Mouse (Mus musculus) liver, embryonic 16.5 days (tissue): ENCODE measurements around the gene Gtf2ird2. TPM values are rescaled to one million over a fixed set of nuclear protein-coding genes. Genes with fewer than 3 reads are reported as not detected.

Source experiments
- ATAC-seq: fragments of 200-750 bp; cut with Nextera tagmentation; 2 replicates; pipeline ENCODE4 v1.8.0; 2017; ENCODE audit warnings: low read depth, mild to moderate bottlenecking, moderate number of reproducible peaks, moderate library complexity
- H3K27ac ChIP-seq: fragments of 300-500 bp; sonication (generic); 2 replicates; pipeline ENCODE4 v1.5.1; 2014; ENCODE audit warnings: mild to moderate bottlenecking, low read length
- H3K27me3 ChIP-seq: fragments of 300-500 bp; sonication (generic); 2 replicates; pipeline ENCODE4 v1.6.1; 2014; ENCODE audit warnings: low read depth, low read length, mixed read lengths; ENCODE audit not compliant: control insufficient read depth, insufficient read depth
- H3K36me3 ChIP-seq: fragments of 300-500 bp; sonication (generic); 2 replicates; pipeline ENCODE4 v1.6.1; 2014; ENCODE audit warnings: mild to moderate bottlenecking; ENCODE audit not compliant: control insufficient read depth, insufficient read depth
- H3K4me1 ChIP-seq: fragments of 300-500 bp; sonication (generic); 2 replicates; pipeline ENCODE4 v1.6.1; 2014; ENCODE audit warnings: low read depth, low read length, mixed read lengths; ENCODE audit not compliant: control insufficient read depth
- H3K4me2 ChIP-seq: fragments of 300-500 bp; sonication (generic); 2 replicates; pipeline ENCODE4 v1.6.1; 2014; ENCODE audit warnings: low read depth, low read length, mixed read lengths
- H3K4me3 ChIP-seq: fragments of 300-500 bp; sonication (generic); 2 replicates; pipeline ENCODE4 v1.5.1; 2014; ENCODE audit warnings: low read depth, mild to moderate bottlenecking, low read length
- H3K9ac ChIP-seq: fragments of 300-500 bp; sonication (generic); 2 replicates; pipeline ENCODE4 v1.6.1; 2014; ENCODE audit warnings: low read depth, low read length
- H3K9me3 ChIP-seq: fragments of 300-500 bp; sonication (generic); replicated peaks from 2 replicates; pipeline ENCODE4 v1.6.1; 2016; ENCODE audit warnings: low read length; ENCODE audit not compliant: control insufficient read depth
- WGBS: fragments of 180-500 bp; shearing (Covaris S2); extraction: QIAGEN DNeasy Blood & Tissue Kit; methylation state at CpG from one replicate; pipeline ENCODE4 v1.1.7; 2014; ENCODE audit not compliant: insufficient replicate concordance; 5-methylcytosine and 5-hydroxymethylcytosine counted together
- polyA plus RNA-seq: library from polyadenylated mRNA; unstranded; fragments of >200 nt; fragmentation: Nextera tagmentation; extraction: Ambion mirVana; gene quantifications from 2 replicates; pipeline ENCODE4 v1.2.1, GENCODE M21; 2015

Gene Gtf2ird2
- polyA plus RNA-seq, 1 experiment from 2014 or later: 1.8 TPM

DNA sequence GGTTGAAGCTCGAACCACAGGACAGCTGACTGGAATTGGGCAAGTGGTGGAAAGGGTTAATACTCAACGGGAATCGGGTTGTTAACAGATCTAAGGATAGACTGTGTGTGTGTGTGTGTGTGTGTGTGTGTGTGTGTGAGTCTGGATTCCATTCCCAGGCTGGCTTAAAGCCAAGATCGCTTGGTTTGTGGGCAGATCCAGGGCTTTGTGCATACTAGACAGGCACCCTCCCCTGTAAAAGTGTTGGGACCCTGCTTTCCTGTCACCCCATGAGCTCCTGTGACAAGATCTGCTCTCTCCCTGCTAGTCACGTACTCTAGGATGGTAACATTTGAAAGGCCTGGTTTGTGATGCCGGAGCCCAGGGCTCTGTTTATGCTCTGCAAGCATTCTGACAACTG is 51.3 kb downstream of the Gtf2ird2 start:
- peaks cover 30% of the 10 kb centered on the region for H3K36me3 ChIP-seq
- ATAC-seq: no peak
- H3K4me1 ChIP-seq: peaks cover 32% of the 10 kb centered on the region
- no peak overlapping the region for H3K4me3 ChIP-seq
- no peak overlapping the region for H3K9ac ChIP-seq
- H3K4me2 ChIP-seq: no peak overlapping the region
- WGBS: 46% methylated on average over 6 of the region's 6 CpGs
- peak overlapping the region; percentile 1; the same call in 1 of the 2 replicates for H3K27ac ChIP-seq
- no peaks in the 10 kb centered on the region for H3K27me3 ChIP-seq
- H3K9me3 ChIP-seq: no peaks in the 10 kb centered on the region

DNA sequence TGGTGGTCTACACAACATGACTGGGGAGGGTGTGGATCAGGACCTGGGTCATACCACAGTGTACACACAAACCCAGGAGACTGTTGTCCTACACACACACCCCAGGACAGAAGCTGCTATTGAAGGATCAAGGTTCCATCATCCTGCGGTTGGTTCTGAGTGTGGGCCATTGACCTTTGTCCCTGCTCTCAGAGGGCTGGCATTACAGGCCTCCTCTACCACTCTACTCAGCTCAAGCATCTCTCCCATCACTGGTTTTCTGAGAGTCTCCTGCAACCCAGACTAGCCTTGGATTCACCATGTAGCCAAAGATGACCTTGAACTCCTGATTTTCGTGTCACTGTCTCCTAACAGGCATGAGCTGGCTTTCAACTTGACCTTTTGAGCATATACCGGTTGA is 52.4 kb downstream of the Gtf2ird2 start:
- WGBS: 67% methylated on average over 3 of the region's 3 CpGs
- Histone ChIP-seq H3K4me2 (no peak overlapping the region), H3K4me3 (no peak overlapping the region), H3K27ac (peak overlapping the region; percentile 8; the same call in 1 of the 2 replicates), H3K36me3 (peaks cover 41% of the 10 kb centered on the region), H3K9me3 (no peaks in the 10 kb centered on the region), H3K27me3 (no peaks in the 10 kb centered on the region), H3K9ac (no peak overlapping the region), H3K4me1 (peaks cover 32% of the 10 kb centered on the region)
- ATAC-seq: no peak; the same call in 1 of the 2 replicates

DNA sequence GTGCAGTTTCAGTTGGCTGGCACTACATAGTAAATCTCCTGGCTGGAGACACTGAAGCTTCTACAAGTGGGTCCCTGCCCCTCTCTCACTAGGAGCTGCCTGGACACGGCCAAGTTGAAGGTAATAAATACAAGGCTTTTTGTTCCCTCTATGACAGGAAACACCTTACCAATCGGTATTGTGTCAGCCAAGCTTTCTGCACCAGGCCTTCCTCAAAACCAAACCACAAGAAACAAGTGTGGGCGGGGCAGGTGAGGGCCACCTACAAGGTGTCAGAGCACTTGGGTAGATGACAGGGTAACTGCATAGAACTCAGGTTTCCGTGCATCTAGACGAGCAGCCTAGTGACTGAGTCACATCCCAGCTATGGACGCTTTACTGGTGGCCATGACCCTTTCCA is 53.0 kb downstream of the Gtf2ird2 start:
- peak overlapping the region; percentile 8; the same call in 1 of the 2 replicates for H3K27ac ChIP-seq
- H3K4me2 ChIP-seq: no peak overlapping the region
- peaks cover 46% of the 10 kb centered on the region for H3K36me3 ChIP-seq
- no peak for ATAC-seq
- H3K4me1 ChIP-seq: peaks cover 32% of the 10 kb centered on the region
- no peak overlapping the region for H3K9ac ChIP-seq
- no peak overlapping the region for H3K4me3 ChIP-seq
- H3K9me3 ChIP-seq: no peaks in the 10 kb centered on the region
- WGBS: 45% methylated on average over 6 of the region's 6 CpGs
- no peaks in the 10 kb centered on the region for H3K27me3 ChIP-seq

DNA sequence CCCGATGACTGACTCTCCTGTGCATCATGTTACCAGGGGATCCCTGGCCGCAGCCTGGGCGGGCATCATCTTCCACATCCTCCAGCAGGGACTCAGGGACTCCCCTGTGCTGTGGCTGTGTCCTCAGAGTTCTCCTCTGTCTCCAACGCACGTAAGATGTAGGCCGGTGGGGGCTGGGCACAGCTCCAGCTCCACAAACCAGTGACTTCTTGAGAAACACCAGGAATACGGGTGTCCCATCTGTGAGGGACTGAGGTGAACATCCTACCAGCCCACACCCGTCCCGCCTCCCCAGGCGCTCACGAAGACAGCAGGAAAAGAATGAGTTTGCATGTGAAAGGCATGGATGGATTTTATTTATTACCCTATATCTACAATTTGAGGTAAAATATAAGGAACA is 53.7 kb downstream of the Gtf2ird2 start:
- H3K27ac ChIP-seq: no peak overlapping the region
- no peaks in the 10 kb centered on the region for H3K27me3 ChIP-seq
- ATAC-seq: no peak
- no peaks in the 10 kb centered on the region for H3K9me3 ChIP-seq
- H3K4me2 ChIP-seq: no peak overlapping the region
- WGBS: 75% methylated on average over 11 of the region's 11 CpGs
- H3K36me3 ChIP-seq: peaks cover 53% of the 10 kb centered on the region
- H3K9ac ChIP-seq: no peak overlapping the region
- no peak overlapping the region for H3K4me3 ChIP-seq
- H3K4me1 ChIP-seq: peaks cover 28% of the 10 kb centered on the region

GRCm38 (mm10) chr5:134237936-134238760 is 54.3 kb downstream of the Gtf2ird2 start:
- 75% methylated on average over 28 of the region's 28 CpGs for WGBS
- Histone ChIP-seq H3K27ac (no peak overlapping the region), H3K9me3 (no peaks in the 10 kb centered on the region), H3K36me3 (peaks cover 57% of the 10 kb centered on the region), H3K4me3 (no peak overlapping the region), H3K27me3 (no peaks in the 10 kb centered on the region), H3K4me1 (peaks cover 22% of the 10 kb centered on the region), H3K9ac (no peak overlapping the region), H3K4me2 (no peak overlapping the region)
- ATAC-seq: no peak

DNA sequence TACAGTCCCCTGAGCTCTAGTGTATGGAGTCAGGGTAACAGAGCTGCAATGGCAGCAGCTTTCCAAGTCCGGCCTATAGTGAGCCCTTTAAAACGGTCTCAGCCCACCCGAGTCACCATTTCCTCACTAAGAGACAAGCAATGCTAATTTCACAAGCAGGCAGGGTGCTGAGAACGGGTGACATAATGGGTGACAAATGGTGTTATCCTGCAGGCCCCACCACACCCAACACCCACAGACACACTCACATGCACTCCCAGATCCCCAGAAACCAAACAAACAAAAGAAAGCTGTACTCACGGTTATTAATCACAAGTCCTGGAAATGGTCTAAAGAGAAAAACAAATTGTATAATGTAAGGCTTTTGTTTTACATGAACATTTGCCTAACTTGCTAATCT is 58.0 kb downstream of the Gtf2ird2 start:
- no peak for ATAC-seq
- Histone ChIP-seq H3K36me3 (peaks cover 92% of the 10 kb centered on the region), H3K9me3 (no peaks in the 10 kb centered on the region), H3K4me2 (no peak overlapping the region), H3K4me1 (no peaks in the 10 kb centered on the region), H3K4me3 (no peak overlapping the region), H3K27ac (no peak overlapping the region), H3K27me3 (no peaks in the 10 kb centered on the region), H3K9ac (no peak overlapping the region)
- WGBS: 69% methylated on average over 5 of the region's 5 CpGs

DNA sequence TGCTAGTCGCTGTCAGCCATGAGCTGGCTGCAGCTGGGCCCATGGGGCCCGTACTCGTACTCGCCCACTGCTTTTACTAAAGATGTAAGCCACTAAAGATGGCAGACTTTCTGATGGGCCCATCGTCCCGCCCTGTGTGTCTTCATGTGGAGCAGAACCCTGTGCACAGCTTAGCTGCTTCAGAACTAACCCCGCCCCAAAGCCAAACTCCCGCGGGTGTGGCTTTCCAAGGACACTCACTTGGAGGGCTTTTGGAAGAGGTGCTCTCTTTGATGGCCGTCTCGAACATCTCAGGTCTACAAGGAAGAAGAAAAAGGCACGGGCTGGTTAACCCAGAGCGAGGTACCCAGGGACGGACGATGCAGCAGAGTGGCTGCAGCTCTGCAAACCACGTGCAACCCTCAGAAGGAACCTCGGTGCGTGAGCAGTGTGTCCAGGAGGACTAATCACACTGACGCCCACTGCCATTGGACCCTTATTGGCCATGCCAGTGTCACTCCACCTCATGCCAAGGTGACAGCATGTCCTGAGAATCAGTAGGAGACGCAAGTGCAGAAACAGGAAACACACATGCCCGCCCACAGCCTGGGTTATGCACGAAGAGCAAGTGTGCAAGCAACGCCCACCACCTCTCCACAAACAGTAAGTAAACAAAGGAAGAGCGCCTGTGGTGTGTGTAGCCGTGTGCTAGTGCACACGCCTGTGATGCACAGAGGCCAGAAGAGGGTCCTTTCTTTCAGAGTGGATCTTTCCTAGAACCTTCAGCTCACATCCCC is 60.0 kb downstream of the Gtf2ird2 start:
- peaks cover 95% of the 10 kb centered on the region for H3K36me3 ChIP-seq
- H3K27ac ChIP-seq: no peak overlapping the region
- H3K4me2 ChIP-seq: no peak overlapping the region
- no peak overlapping the region for H3K9ac ChIP-seq
- no peak for ATAC-seq
- H3K4me3 ChIP-seq: no peak overlapping the region
- WGBS: 82% methylated on average over 26 of the region's 26 CpGs
- no peaks in the 10 kb centered on the region for H3K27me3 ChIP-seq
- H3K4me1 ChIP-seq: no peaks in the 10 kb centered on the region
- H3K9me3 ChIP-seq: no peaks in the 10 kb centered on the region

- 82% methylated on average over 5 of the region's 5 CpGs for WGBS
- no peak for ATAC-seq
- H3K9me3 ChIP-seq: no peaks in the 10 kb centered on the region
- H3K4me3 ChIP-seq: no peak overlapping the region
- H3K27ac ChIP-seq: no peak overlapping the region
- H3K4me2 ChIP-seq: no peak overlapping the region
- H3K9ac ChIP-seq: no peak overlapping the region
- no peaks in the 10 kb centered on the region for H3K27me3 ChIP-seq
- H3K4me1 ChIP-seq: no peaks in the 10 kb centered on the region
- peaks cover 93% of the 10 kb centered on the region for H3K36me3 ChIP-seq
Observed at GRCm38 (mm10) chr5:134244890-134245289, 61.1 kb downstream of the Gtf2ird2 start.

DNA sequence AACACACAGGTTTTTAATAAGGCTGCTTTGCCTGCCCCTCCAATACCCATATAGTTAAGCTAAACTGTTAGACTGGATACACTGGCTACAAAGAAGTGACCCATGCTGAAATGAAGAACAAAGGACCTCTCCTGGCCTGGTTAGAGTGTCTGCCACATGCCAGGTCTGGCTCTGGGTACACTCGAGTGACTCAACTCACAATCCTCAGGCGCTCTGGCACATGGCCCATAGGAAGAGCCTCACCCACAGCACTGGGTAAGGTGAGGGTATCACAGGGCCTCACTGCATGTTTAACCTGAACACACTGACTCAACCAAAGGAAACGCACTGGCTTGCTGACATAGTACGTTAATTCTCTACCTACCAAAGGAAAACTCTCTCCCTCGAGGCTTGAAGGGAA is 62.3 kb downstream of the Gtf2ird2 start:
- ATAC-seq: no peak
- H3K4me3 ChIP-seq: no peak overlapping the region
- 83% methylated on average over 5 of the region's 5 CpGs for WGBS

More for the DNA sequence above, 62.3 kb downstream of the Gtf2ird2 start:
- Histone ChIP-seq H3K4me1 (no peaks in the 10 kb centered on the region), H3K4me2 (no peak overlapping the region), H3K36me3 (peaks cover 90% of the 10 kb centered on the region), H3K9ac (no peak overlapping the region), H3K9me3 (no peaks in the 10 kb centered on the region), H3K27ac (no peak overlapping the region), H3K27me3 (no peaks in the 10 kb centered on the region)
